Mouse (Mus musculus): ENCODE measurements around the gene Olfm2. TPM values are rescaled to one million over a fixed set of nuclear protein-coding genes. Genes with fewer than 3 reads are reported as not detected.

The Olfm2 gene
- total RNA-seq, 2 experiments from 2014 or later, result 0.20 TPM

GRCm38 (mm10) chr9:20738251-20738999 lies 7.7 kb downstream of the Olfm2 start:
- intact Hi-C loops (cut with DNase I), result no loop called here
- peak; percentile 74 for TF ChIP-seq CTCF (IDR thresholded peaks at IDR 0.05)
- no peak for DNase-seq

GRCm38 (mm10) chr9:20737227-20737626 lies 8.9 kb downstream of the Olfm2 start:
- no peak overlapping the region for H3K27ac ChIP-seq
- DNase-seq, result no peak
- H3K4me3 ChIP-seq, result no peak overlapping the region
- intact Hi-C loops (cut with DNase I), result no loop called here
- no peak for TF ChIP-seq CTCF (IDR thresholded peaks at IDR 0.05)

More at GRCm38 (mm10) chr9:20738251-20738999, 7.7 kb downstream of the Olfm2 start:
- no peak overlapping the region for H3K4me3 ChIP-seq
- no peak overlapping the region for H3K27ac ChIP-seq

GRCm38 (mm10) chr9:20734692-20735091 lies 11.5 kb downstream of the Olfm2 start:
- Histone ChIP-seq H3K27ac (no peak overlapping the region), H3K4me3 (no peak overlapping the region)
- TF ChIP-seq CTCF (IDR thresholded peaks at IDR 0.05), result no peak
- intact Hi-C loops (cut with DNase I), result no loop called here
- no peak for DNase-seq

GRCm38 (mm10) chr9:20731797-20732196 lies 14.4 kb downstream of the Olfm2 start:
- DNase-seq, result no peak
- H3K4me3 ChIP-seq, result no peak overlapping the region
- intact Hi-C loops (cut with DNase I), result no loop called here
- no peak overlapping the region for H3K27ac ChIP-seq
- TF ChIP-seq CTCF (IDR thresholded peaks at IDR 0.05), result no peak

GRCm38 (mm10) chr9:20729451-20729850 lies 16.7 kb downstream of the Olfm2 start:
- Histone ChIP-seq H3K27ac (no peak overlapping the region), H3K4me3 (no peak overlapping the region)
- intact Hi-C loops (cut with DNase I), result loop anchor here (5.0 to 10.0 kb wide), 2 partner anchors 67 to 265 kb away; partner anchors contain the start of gene Zfp26
- no peak for TF ChIP-seq CTCF (IDR thresholded peaks at IDR 0.05)
- no peak for DNase-seq

DNA sequence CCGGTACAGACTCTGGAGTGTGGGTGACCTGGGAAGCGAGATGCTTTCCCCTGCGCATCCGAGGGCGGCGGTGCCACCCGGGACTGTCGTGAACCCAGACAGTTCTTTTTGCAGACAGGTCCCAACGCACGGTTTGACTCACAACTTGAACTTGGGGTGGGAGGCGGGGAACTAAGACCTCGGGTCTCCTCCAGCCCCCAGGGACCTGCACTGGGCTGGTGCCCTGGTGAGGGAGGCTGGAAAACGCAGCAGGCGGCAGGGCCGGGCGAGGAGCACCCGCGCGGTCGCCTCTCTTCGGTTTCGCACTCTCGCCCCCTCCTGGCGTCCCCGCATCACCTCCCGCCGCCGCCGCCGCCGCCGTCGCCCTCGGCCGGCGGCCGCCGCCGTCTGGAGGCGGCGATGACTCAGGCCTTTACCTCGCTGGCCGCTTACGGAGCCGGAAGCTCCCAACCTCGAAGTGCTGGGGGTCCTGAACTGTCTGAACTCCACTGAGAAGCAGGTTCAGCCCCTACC lies 18.5 kb downstream of the Olfm2 start:
- H3K4me3 ChIP-seq, result peak overlapping the region; percentile 81
- DNase-seq, result peak; percentile 80
- peak; percentile 54 for TF ChIP-seq CTCF (IDR thresholded peaks at IDR 0.05)
- intact Hi-C loops (cut with DNase I), result loop anchor here (5.0 to 10.0 kb wide), 2 partner anchors 65 to 263 kb away; partner anchors contain the start of gene Zfp26
- peak overlapping the region; percentile 62 for H3K27ac ChIP-seq

- H3K4me3 ChIP-seq, result peak overlapping the region; percentile 81
- intact Hi-C loops (cut with DNase I), result loop anchor here (5.0 to 10.0 kb wide), 2 partner anchors 65 to 262 kb away; partner anchors contain the start of gene Zfp26
- DNase-seq, result peak; percentile 52
- H3K27ac ChIP-seq, result peak overlapping the region; percentile 35
- TF ChIP-seq CTCF (IDR thresholded peaks at IDR 0.05), result no peak
Observed at GRCm38 (mm10) chr9:20726859-20727600, 19.1 kb downstream of the Olfm2 start.

DNA sequence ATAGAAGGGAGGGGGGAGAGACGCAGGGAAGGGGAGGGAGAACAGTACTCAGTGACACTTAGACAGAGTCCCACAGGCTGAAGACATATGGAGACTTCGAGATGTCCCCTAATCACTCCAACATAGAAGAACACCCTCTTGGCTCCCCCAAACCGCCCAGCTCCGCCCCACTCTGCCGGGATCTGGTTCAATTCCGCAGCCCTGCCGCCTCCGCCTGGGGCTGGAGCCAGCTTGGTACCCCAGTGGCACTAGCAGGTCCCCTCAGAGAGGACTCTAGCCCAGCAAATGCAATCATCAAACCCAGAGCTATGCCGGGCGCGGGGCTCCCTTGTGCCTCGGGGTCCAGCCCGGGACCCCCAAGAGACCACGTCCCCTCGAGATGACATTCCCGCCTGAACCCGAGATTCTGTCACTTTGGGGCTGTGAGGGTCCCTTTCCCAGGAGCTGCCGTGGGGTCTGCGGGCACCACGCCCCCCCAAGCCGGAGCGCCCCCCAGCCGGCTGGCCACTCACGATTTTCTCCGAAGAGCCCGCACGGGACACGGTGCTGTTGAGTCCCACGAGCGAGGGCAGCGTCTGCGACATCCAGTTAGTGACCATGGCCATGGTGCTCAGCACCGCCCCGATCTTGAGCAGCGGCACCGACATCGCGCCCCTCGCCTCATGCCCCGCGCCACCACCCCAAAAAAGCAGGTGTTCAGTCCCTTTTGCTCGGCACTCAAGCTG lies 19.9 kb downstream of the Olfm2 start:
- DNase-seq, result no peak
- intact Hi-C loops (cut with DNase I), result loop anchor here (5.0 to 10.0 kb wide), 2 partner anchors 64 to 261 kb away; partner anchors contain the start of gene Zfp26
- no peak for TF ChIP-seq CTCF (IDR thresholded peaks at IDR 0.05)
- Histone ChIP-seq H3K27ac (no peak overlapping the region), H3K4me3 (peak overlapping the region; percentile 81)

DNA sequence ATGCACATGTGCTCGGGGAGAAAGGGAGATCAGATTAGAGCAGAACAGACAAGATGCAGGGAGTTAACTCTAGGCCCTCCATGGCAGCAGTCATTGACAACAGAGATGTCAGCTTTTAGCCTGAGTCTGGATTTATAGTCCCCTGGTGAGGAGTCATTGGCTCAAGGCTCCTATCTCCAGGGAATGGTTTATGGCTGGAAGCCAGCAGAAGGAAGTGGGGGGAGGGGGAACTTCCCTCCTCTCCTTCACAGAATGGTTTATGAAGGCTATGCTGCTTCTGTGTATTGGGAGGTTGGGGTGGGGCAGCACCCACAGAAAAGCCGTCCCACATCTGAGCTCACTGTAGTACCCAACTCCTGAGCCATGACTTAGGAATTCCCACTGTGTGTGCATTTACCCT lies 24.6 kb downstream of the Olfm2 start:
- TF ChIP-seq CTCF (IDR thresholded peaks at IDR 0.05), result no peak
- no peak overlapping the region for H3K4me3 ChIP-seq
- intact Hi-C loops (cut with DNase I), result loop anchor here (10.0 kb wide), 1 partner anchor 257 kb away; the partner anchor contains the start of gene Zfp26
- no peak for DNase-seq
- no peak overlapping the region for H3K27ac ChIP-seq

DNA sequence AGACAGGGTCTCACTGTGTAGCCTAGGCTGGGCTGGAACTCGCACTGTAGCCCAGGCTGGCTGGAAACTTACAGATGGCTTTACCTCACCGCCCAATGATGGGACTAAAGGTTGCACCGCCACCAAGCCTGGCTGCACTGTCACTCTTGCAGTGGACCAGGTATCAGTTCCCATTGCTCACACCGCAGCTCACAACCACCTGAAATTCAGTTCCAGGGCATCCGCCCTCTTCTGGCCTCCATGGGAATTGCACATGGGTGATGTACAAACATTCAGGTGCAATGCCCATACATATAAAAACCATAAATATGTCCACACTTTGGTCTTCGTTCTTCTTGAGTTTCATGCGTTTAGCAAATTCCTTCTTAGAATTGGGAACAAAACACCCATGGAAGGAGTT lies 30.8 kb downstream of the Olfm2 start:
- Histone ChIP-seq H3K4me3 (no peak overlapping the region), H3K27ac (no peak overlapping the region)
- DNase-seq, result no peak
- intact Hi-C loops (cut with DNase I), result no loop called here
- TF ChIP-seq CTCF (IDR thresholded peaks at IDR 0.05), result peak; percentile 36; the same call in 1 of the 2 replicates

- no peak for TF ChIP-seq CTCF (IDR thresholded peaks at IDR 0.05)
- no peak for DNase-seq
- Histone ChIP-seq H3K27ac (no peak overlapping the region), H3K4me3 (no peak overlapping the region)
- intact Hi-C loops (cut with DNase I), result no loop called here
Observed at GRCm38 (mm10) chr9:20713478-20713987, 32.6 kb downstream of the Olfm2 start.

DNA sequence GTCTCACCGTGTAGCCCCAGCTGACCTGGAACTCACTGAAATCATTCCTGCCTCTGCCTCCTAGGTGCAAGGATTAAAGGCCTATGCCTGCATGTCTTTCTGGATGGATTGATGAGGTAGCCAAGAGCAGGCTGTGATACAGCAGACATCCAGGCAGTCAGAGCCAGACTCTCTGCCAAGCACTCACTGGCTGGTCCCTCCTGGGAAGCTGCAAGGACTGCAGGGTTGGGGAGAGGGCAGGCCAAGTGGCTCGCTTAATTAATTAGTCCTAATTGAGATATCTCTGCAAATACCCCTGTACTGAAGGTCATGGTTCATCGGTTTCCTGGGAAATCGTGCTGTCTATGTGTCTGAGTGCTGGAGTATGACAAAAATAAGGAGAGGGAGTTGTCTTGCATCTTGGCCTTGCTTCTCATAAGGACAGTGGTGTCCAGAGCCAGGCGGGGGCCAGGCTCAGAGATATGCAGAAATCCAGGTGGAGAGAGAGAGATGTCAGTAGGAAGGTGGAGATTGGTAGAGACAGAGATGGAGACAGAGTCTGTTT lies 33.1 kb downstream of the Olfm2 start:
- no peak for DNase-seq
- intact Hi-C loops (cut with DNase I), result no loop called here
- H3K27ac ChIP-seq, result no peak overlapping the region
- TF ChIP-seq CTCF (IDR thresholded peaks at IDR 0.05), result no peak
- no peak overlapping the region for H3K4me3 ChIP-seq
